Mouse (Mus musculus): ENCODE results near the gene Tppp2.

Tppp2 gene

DNA sequence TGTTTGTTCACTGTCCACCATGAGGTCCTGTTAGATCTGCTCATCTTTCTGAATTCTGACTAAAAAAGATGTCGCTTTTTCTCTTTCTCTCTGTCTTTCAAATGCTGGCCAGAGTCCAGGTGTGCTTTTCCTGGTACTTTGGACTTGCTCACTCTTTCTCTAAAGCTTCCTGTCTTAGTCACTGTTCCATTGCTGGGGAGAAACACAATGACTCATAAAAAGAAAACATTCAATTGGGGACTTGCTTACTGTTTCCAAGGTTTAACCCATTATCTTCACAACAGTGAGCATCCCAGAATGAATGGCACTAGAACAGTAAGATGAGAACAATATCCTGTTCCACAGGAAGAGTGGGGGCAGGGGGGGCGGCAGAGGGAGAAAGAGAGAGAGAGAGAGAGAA is 42.1 kb downstream of the Tppp2 start:
- DNase-seq: no peak

DNA sequence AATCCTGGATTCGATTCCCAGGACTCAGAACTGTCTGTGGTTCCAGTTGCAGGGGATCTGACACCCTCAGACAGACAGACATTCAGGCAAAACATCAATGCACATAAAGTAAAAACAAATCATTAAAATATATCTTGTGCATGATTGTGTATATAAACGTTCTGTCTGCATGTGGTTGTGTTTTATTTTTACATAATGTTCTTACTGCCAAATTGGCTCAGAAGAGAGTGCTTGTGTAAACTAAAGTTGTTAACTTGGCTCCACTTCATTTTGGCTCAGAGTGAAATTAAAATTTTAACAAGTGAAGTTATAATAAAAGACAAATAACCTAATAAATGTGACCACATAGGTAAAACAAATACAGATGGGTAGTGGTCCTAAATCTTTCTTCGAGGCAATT is 49.2 kb downstream of the Tppp2 start:
- DNase-seq: no peak
